Mouse (Mus musculus) spleen, adult 2 months (tissue): ENCODE data around the gene Wsb1.

Experiments
- CTCF ChIP-seq: fragments of 200-500 bp; IDR thresholded peaks from 2 replicates; pipeline ENCODE4 v1.5.1; 2011; ENCODE audit warnings: mild to moderate bottlenecking, inconsistent platforms; ENCODE audit not compliant: insufficient read depth, insufficient read length, insufficient replicate concordance; ENCODE audit errors: extremely low read depth
- POLR2A ChIP-seq: fragments of 200-500 bp; IDR thresholded peaks from 2 replicates; pipeline ENCODE4 v1.6.1; 2011; ENCODE audit warnings: low read depth, low read length, inconsistent platforms

GRCm38 (mm10) chr11:79293025-79293424 is 38.6 kb upstream of the Wsb1 start:
- no peak for TF ChIP-seq CTCF
- no peak for TF ChIP-seq POLR2A
